Mouse (Mus musculus) liver, embryonic 14.5 days (tissue): ENCODE data around the gene Cacna1i. TPM values are rescaled to one million over a fixed set of nuclear protein-coding genes. Genes with fewer than 3 reads are reported as not detected.

Experiments used
- ATAC-seq: fragments of 200-750 bp; cut with Nextera tagmentation; 2 replicates; pipeline ENCODE4 v1.8.0; 2017; ENCODE audit warnings: moderate number of reproducible peaks, mild to moderate bottlenecking, moderate library complexity; ENCODE audit not compliant: insufficient read depth
- DNase-seq, 3 experiments: peaks; one replicate each; pipeline ENCODE4 v3.0.0-alpha.2; 2012 to 2013; ENCODE audit warnings: low read depth in 3 of 3, low spot score in 3 of 3
- H3K27ac ChIP-seq: fragments of 300-500 bp; sonication (generic); 2 replicates; pipeline ENCODE4 v1.5.1; 2014; ENCODE audit warnings: moderate library complexity, mild to moderate bottlenecking, control low read depth, inconsistent platforms
- H3K27me3 ChIP-seq: fragments of 300-500 bp; sonication (generic); 2 replicates; pipeline ENCODE4 v1.6.1; 2014; ENCODE audit warnings: mild to moderate bottlenecking, low read length, moderate library complexity; ENCODE audit not compliant: control insufficient read depth, insufficient read depth
- H3K36me3 ChIP-seq: fragments of 300-500 bp; sonication (generic); replicated peaks from 2 replicates; pipeline ENCODE4 v1.6.1; 2014; ENCODE audit warnings: low read depth; ENCODE audit not compliant: control insufficient read depth, insufficient read depth
- H3K4me1 ChIP-seq, 2 experiments: fragments of 200-500 bp in 1 of 2; fragments of 300-500 bp in 1 of 2; sonication (generic) in 1 of 2; replicated peaks; 2 replicates each; pipeline ENCODE4 v1.6.1; 2012 to 2014; ENCODE audit warnings: antibody characterized with exemption in 1 of 2, inconsistent platforms in 1 of 2, low read length in 1 of 2; ENCODE audit not compliant: control insufficient read depth in 2 of 2, insufficient read depth in 2 of 2
- H3K4me2 ChIP-seq: fragments of 300-500 bp; sonication (generic); 2 replicates; pipeline ENCODE4 v1.6.1; 2014; ENCODE audit warnings: low read depth, mild to moderate bottlenecking, control low read depth, moderate library complexity
- H3K4me3 ChIP-seq, 2 experiments: fragments of 200-500 bp in 1 of 2; fragments of 300-500 bp in 1 of 2; sonication (generic) in 1 of 2; 2 replicates each; pipeline ENCODE4 v1.5.1; 2012 to 2014; ENCODE audit warnings: low read depth in 2 of 2, low read length in 2 of 2, mild to moderate bottlenecking in 2 of 2, control low read depth in 1 of 2, inconsistent platforms in 1 of 2, moderate library complexity in 1 of 2; ENCODE audit not compliant: insufficient read depth in 1 of 2
- H3K9ac ChIP-seq: fragments of 300-500 bp; sonication (generic); replicated peaks from 2 replicates; pipeline ENCODE4 v1.6.1; 2014; ENCODE audit warnings: mild to moderate bottlenecking, control low read depth, moderate library complexity
- H3K9me3 ChIP-seq: fragments of 300-500 bp; sonication (generic); 2 replicates; pipeline ENCODE4 v1.6.1; 2016; ENCODE audit warnings: low read length, mixed read lengths; ENCODE audit not compliant: control insufficient read depth
- CTCF ChIP-seq: IDR thresholded peaks from 2 replicates; pipeline ENCODE4 v1.5.1; 2016; ENCODE audit warnings: antibody characterized with exemption, low read depth, control low read depth
- EP300 ChIP-seq: IDR thresholded peaks from 2 replicates; pipeline ENCODE4 v1.6.1; 2016; ENCODE audit warnings: antibody characterized with exemption, low read depth
- WGBS: fragments of 180-500 bp; shearing (Covaris S2); extraction: QIAGEN DNeasy Blood & Tissue Kit; methylation state at CpG from one replicate; pipeline ENCODE4 v1.1.7; 2014; ENCODE audit not compliant: insufficient replicate concordance; 5-methylcytosine and 5-hydroxymethylcytosine counted together
- polyA plus RNA-seq, 2 experiments: library from polyadenylated mRNA; depleted of rRNA in 1 of 2; stranded (reverse) in 1 of 2; unstranded in 1 of 2; fragments of >200 nt; fragmentation: Nextera tagmentation in 1 of 2; extraction: Ambion mirVana in 1 of 2; gene quantifications; 2 replicates each; pipeline versions ENCODE4 v1.2.1 to v1.2.3; 2012 to 2014

The Cacna1i gene
- polyA plus RNA-seq, 2 experiments = 0.01 TPM

- 17% methylated on average over 6 of the region's 6 CpGs for WGBS
- ATAC-seq = no peak
- Histone ChIP-seq H3K27ac (no peak overlapping the region), H3K27me3 (no peaks in the 10 kb centered on the region), H3K4me2 (no peak overlapping the region), H3K9ac (no peak overlapping the region), H3K36me3 (no peaks in the 10 kb centered on the region), H3K9me3 (no peaks in the 10 kb centered on the region), H3K4me1 (no peaks in the 10 kb centered on the region), H3K4me3 (no peak overlapping the region)
- TF ChIP-seq EP300 (no peak), CTCF (no peak)
- no peak for DNase-seq
Observed at GRCm38 (mm10) chr15:80440195-80440594, 153.2 kb downstream of the Cacna1i start.

GRCm38 (mm10) chr15:80445956-80446687, 159.1 kb downstream of the Cacna1i start:
- Histone ChIP-seq H3K27ac (no peak overlapping the region), H3K4me3 (no peak overlapping the region), H3K9ac (no peak overlapping the region), H3K4me1 (no peaks in the 10 kb centered on the region), H3K4me2 (no peak overlapping the region), H3K9me3 (no peaks in the 10 kb centered on the region), H3K36me3 (no peaks in the 10 kb centered on the region), H3K27me3 (no peaks in the 10 kb centered on the region)
- TF ChIP-seq CTCF (no peak), EP300 (no peak)
- 63% methylated on average over 15 of the region's 15 CpGs for WGBS
- ATAC-seq = no peak
- DNase-seq = no peak

Other genes with a start within 250 kb of the Cacna1i start
- 10.4 and 12.0 TPM in 2 replicates for gene Syngr1, start 195.9 kb upstream of the Cacna1i start, polyA plus RNA-seq (2012; rRNA removed)
- 14.4 and 17.3 TPM in 2 replicates for gene Syngr1, start 195.9 kb upstream of the Cacna1i start, polyA plus RNA-seq (2014; fragmentation: Nextera tagmentation; extraction: Ambion mirVana)
- gene Rpl3, start 195.4 kb upstream of the Cacna1i start, polyA plus RNA-seq (2012; rRNA removed) = 530 and 765 TPM in 2 replicates
- gene Rpl3, start 195.4 kb upstream of the Cacna1i start, polyA plus RNA-seq (2014; fragmentation: Nextera tagmentation; extraction: Ambion mirVana) = 774 and 804 TPM in 2 replicates
- gene Tab1, start 154.1 kb upstream of the Cacna1i start, polyA plus RNA-seq (2012; rRNA removed) = 11.2 and 11.9 TPM in 2 replicates
- gene Tab1, start 154.1 kb upstream of the Cacna1i start, polyA plus RNA-seq (2014; fragmentation: Nextera tagmentation; extraction: Ambion mirVana) = 9.4 and 10.8 TPM in 2 replicates
- gene Mgat3, start 113.5 kb upstream of the Cacna1i start, polyA plus RNA-seq (2012; rRNA removed) = 0.95 and 1.0 TPM in 2 replicates
- 0.33 and 0.45 TPM in 2 replicates for gene Mgat3, start 113.5 kb upstream of the Cacna1i start, polyA plus RNA-seq (2014; fragmentation: Nextera tagmentation; extraction: Ambion mirVana)
- 4.3 and 4.8 TPM in 2 replicates for gene Mief1, start 53.2 kb upstream of the Cacna1i start, polyA plus RNA-seq (2012; rRNA removed)
- gene Mief1, start 53.2 kb upstream of the Cacna1i start, polyA plus RNA-seq (2014; fragmentation: Nextera tagmentation; extraction: Ambion mirVana) = 13.3 and 14.5 TPM in 2 replicates
- not detected in 2 replicates for gene AC140267.1, start 51.4 kb upstream of the Cacna1i start, polyA plus RNA-seq (2012; rRNA removed)
- not detected in 2 replicates for gene AC140267.1, start 51.4 kb upstream of the Cacna1i start, polyA plus RNA-seq (2014; fragmentation: Nextera tagmentation; extraction: Ambion mirVana)
- 146 and 246 TPM in 2 replicates for gene Atf4, start 32.1 kb upstream of the Cacna1i start, polyA plus RNA-seq (2012; rRNA removed)
- 108 and 129 TPM in 2 replicates for gene Atf4, start 32.1 kb upstream of the Cacna1i start, polyA plus RNA-seq (2014; fragmentation: Nextera tagmentation; extraction: Ambion mirVana)
- 16.2 and 25.6 TPM in 2 replicates for gene Rps19bp1, start 22.9 kb upstream of the Cacna1i start, polyA plus RNA-seq (2012; rRNA removed)
- 30.0 and 32.9 TPM in 2 replicates for gene Rps19bp1, start 22.9 kb upstream of the Cacna1i start, polyA plus RNA-seq (2014; fragmentation: Nextera tagmentation; extraction: Ambion mirVana)